Mouse (Mus musculus) stomach, postnatal 0 days (tissue): Measurements from ENCODE around the gene Os9.
A peak's percentile ranks its signal among the peaks of the same experiment; 100 is the strongest.

ENCODE experiments used
- CTCF ChIP-seq: IDR thresholded peaks from 2 replicates; pipeline ENCODE4 v1.5.1; 2016; ENCODE audit warnings: antibody characterized with exemption, low read depth, mild to moderate bottlenecking, moderate library complexity
- EP300 ChIP-seq: optimal IDR thresholded peaks from 2 replicates; pipeline ENCODE3; 2016; ENCODE audit warnings: antibody characterized with exemption

- TF ChIP-seq CTCF = peak; percentile 45
- TF ChIP-seq EP300 = no peak
These were observed 9.7 kb downstream of the Os9 start for GRCm38 (mm10) chr10:127111001-127111887.
